Mouse (Mus musculus): ENCODE measurements around the gene A330070K13Rik. TPM values are rescaled to one million over a fixed set of nuclear protein-coding genes. Genes with fewer than 3 reads are reported as not detected.

Gene A330070K13Rik
- total RNA-seq, 4 experiments from 2014 or later, result not detected

- no peak for DNase-seq (ENCODE audit: low spot score in 2 of 2)
Measured at GRCm38 (mm10) chr5:130330801-130331200, 53.6 kb downstream of the A330070K13Rik start.

GRCm38 (mm10) chr5:130329889-130330288, 54.5 kb downstream of the A330070K13Rik start:
- no peak for DNase-seq (ENCODE audit: low spot score in 2 of 2)

Other genes starting within 250 kb of the A330070K13Rik start
- gene Kctd7, start 239.8 kb downstream of the A330070K13Rik start, total RNA-seq (2022), result 1 to 10 TPM; 2.0 to 4.1 (median 3.5) TPM
- 100 to 1,000 TPM in 3 of 4 experiments, 10 to 100 TPM in 1; 94.6 to 134 (median 116) TPM for gene Rabgef1, start 212.8 kb downstream of the A330070K13Rik start, total RNA-seq (2022)
- gene Tmem248, start 167.6 kb downstream of the A330070K13Rik start, total RNA-seq (2022), result 10 to 100 TPM; 52.7 to 61.0 (median 55.8) TPM
- gene Sbds, start 129.1 kb downstream of the A330070K13Rik start, total RNA-seq (2022), result 10 to 100 TPM; 26.8 to 34.1 (median 28.8) TPM
- 10 to 100 TPM in 2 of 4 experiments, 1 to 10 TPM in 2; 9.6 to 13.8 (median 11.3) TPM for gene Tyw1, start 129.0 kb downstream of the A330070K13Rik start, total RNA-seq (2022)
- under 1 TPM in 2 of 4 experiments, not detected in 2; 0.02 to 0.05 TPM for gene Caln1, start 15.2 kb downstream of the A330070K13Rik start, total RNA-seq (2022)